Mouse (Mus musculus): Measurements from ENCODE around the gene Git1. TPM values are rescaled to one million over a fixed set of nuclear protein-coding genes. Genes with fewer than 3 reads are reported as not detected.

Git1 gene
- polyA plus RNA-seq, 1 experiment from 2014 or later: 13.6 TPM

DNA sequence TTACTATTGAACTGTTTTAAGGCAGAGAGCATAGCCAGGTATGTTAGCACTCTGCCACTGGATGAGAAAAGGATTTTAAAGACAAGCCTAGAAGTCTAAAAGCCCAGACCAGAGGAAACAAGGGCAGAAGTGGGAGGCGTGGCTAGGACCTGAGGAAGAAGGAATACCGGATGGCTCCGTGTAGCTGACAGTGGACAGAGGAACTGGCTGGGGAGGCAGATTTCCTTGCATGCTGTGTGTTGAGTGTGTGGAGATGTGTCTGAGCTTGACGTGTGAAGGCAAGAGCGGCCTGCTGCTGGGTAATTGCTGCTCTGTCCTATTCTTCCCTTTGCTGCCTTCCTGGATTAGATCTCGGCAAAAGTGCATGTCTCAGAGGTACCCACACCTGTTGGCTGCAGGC, 9.1 kb downstream of the Git1 start:
- H3K4me3 ChIP-seq (ENCODE audit: control insufficient read depth in 1 of 2, insufficient read depth in 1 of 2, low read depth in 1 of 2, low read length in 2 of 2): no peak overlapping the region
- 88% methylated on average over 6 of the region's 6 CpGs for WGBS
- H3K36me3 ChIP-seq (ENCODE audit: control insufficient read depth, insufficient read depth, low read length): peaks cover 86% of the 10 kb centered on the region

GRCm38 (mm10) chr11:77503511-77503910, 10.1 kb downstream of the Git1 start:
- Histone ChIP-seq H3K27me3 (ENCODE audit: control insufficient read depth, insufficient read depth, low read length) (no peaks in the 10 kb centered on the region), H3K27ac (replicated peaks in 1 of 2; ENCODE audit: control insufficient read depth in 1 of 2, insufficient read depth in 1 of 2, low read depth in 2 of 2, low read length in 2 of 2) (no peak overlapping the region), H3K9ac (ENCODE audit: low read length) (no peak overlapping the region), H3K4me1 (ENCODE audit: control insufficient read depth in 2 of 2, insufficient read depth in 2 of 2, low read length in 2 of 2) (peaks cover 3 to 23% of the 10 kb centered on the region in 2 experiments), H3K9me3 (ENCODE audit: control insufficient read depth, low read length) (no peaks in the 10 kb centered on the region), H3K36me3 (ENCODE audit: control insufficient read depth, insufficient read depth, low read length) (peaks cover 90% of the 10 kb centered on the region), H3K4me2 (ENCODE audit: low read length) (no peak overlapping the region), H3K4me3 (ENCODE audit: control insufficient read depth in 1 of 2, insufficient read depth in 1 of 2, low read depth in 1 of 2, low read length in 2 of 2) (no peak overlapping the region)
- ATAC-seq (ENCODE audit: insufficient number of reproducible peaks, insufficient read depth, low FRiP score, low read depth): 0 out of 2 replicates have a peak, but pooled peaks have one; percentile 29
- WGBS: 61% methylated on average over 3 of the region's 3 CpGs

More for the DNA sequence above, 9.1 kb downstream of the Git1 start:
- Histone ChIP-seq H3K27me3 (ENCODE audit: control insufficient read depth, insufficient read depth, low read length) (no peaks in the 10 kb centered on the region), H3K9ac (ENCODE audit: low read length) (no peak overlapping the region), H3K4me2 (ENCODE audit: low read length) (no peak overlapping the region), H3K4me1 (ENCODE audit: control insufficient read depth in 2 of 2, insufficient read depth in 2 of 2, low read length in 2 of 2) (peaks cover 11 to 26% of the 10 kb centered on the region in 2 experiments), H3K27ac (replicated peaks in 1 of 2; ENCODE audit: control insufficient read depth in 1 of 2, insufficient read depth in 1 of 2, low read depth in 2 of 2, low read length in 2 of 2) (no peak overlapping the region; a peak in 1 of 4 replicates), H3K9me3 (ENCODE audit: control insufficient read depth, low read length) (no peaks in the 10 kb centered on the region)
- no peak for ATAC-seq (ENCODE audit: insufficient number of reproducible peaks, insufficient read depth, low FRiP score, low read depth)

DNA sequence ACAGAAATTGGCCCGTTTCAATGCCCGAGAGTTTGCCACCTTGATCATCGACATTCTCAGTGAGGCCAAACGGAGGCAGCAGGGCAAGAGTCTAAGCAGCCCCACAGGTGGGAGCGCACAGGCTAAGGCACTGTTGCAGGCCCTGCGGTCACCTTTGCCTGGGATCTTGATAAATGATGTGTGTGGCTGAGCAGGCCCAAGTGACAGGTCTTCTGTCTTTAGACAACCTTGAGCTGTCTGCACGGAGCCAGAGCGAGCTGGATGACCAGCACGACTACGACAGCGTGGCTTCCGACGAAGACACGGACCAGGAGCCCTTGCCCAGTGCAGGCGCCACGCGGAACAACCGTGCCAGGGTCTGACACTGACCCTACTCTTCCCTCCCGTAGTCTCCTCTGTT, 11.0 kb downstream of the Git1 start:
- Histone ChIP-seq H3K9me3 (ENCODE audit: control insufficient read depth, low read length) (no peaks in the 10 kb centered on the region), H3K36me3 (ENCODE audit: control insufficient read depth, insufficient read depth, low read length) (peaks cover 89% of the 10 kb centered on the region), H3K4me2 (ENCODE audit: low read length) (no peak overlapping the region), H3K4me3 (ENCODE audit: control insufficient read depth in 1 of 2, insufficient read depth in 1 of 2, low read depth in 1 of 2, low read length in 2 of 2) (no peak overlapping the region), H3K9ac (ENCODE audit: low read length) (no peak overlapping the region), H3K27me3 (ENCODE audit: control insufficient read depth, insufficient read depth, low read length) (no peaks in the 10 kb centered on the region), H3K27ac (replicated peaks in 1 of 2; ENCODE audit: control insufficient read depth in 1 of 2, insufficient read depth in 1 of 2, low read depth in 2 of 2, low read length in 2 of 2) (no peak overlapping the region), H3K4me1 (ENCODE audit: control insufficient read depth in 2 of 2, insufficient read depth in 2 of 2, low read length in 2 of 2) (peaks cover 8 to 25% of the 10 kb centered on the region in 2 experiments)
- ATAC-seq (ENCODE audit: insufficient number of reproducible peaks, insufficient read depth, low FRiP score, low read depth): no peak
- WGBS: 93% methylated on average over 19 of the region's 19 CpGs

GRCm38 (mm10) chr11:77505291-77505980, 12.1 kb downstream of the Git1 start:
- WGBS: 86% methylated on average over 22 of the region's 22 CpGs
- Histone ChIP-seq H3K36me3 (ENCODE audit: control insufficient read depth, insufficient read depth, low read length) (peaks cover 78% of the 10 kb centered on the region), H3K4me2 (ENCODE audit: low read length) (no peak overlapping the region), H3K27me3 (ENCODE audit: control insufficient read depth, insufficient read depth, low read length) (no peaks in the 10 kb centered on the region), H3K27ac (replicated peaks in 1 of 2; ENCODE audit: control insufficient read depth in 1 of 2, insufficient read depth in 1 of 2, low read depth in 2 of 2, low read length in 2 of 2) (no peak overlapping the region), H3K4me3 (ENCODE audit: control insufficient read depth in 1 of 2, insufficient read depth in 1 of 2, low read depth in 1 of 2, low read length in 2 of 2) (no peak overlapping the region), H3K4me1 (ENCODE audit: control insufficient read depth in 2 of 2, insufficient read depth in 2 of 2, low read length in 2 of 2) (peaks cover 8 to 25% of the 10 kb centered on the region in 2 experiments), H3K9me3 (ENCODE audit: control insufficient read depth, low read length) (no peaks in the 10 kb centered on the region), H3K9ac (ENCODE audit: low read length) (no peak overlapping the region)
- ATAC-seq (ENCODE audit: insufficient number of reproducible peaks, insufficient read depth, low FRiP score, low read depth): no peak

GRCm38 (mm10) chr11:77506273-77506672, 12.9 kb downstream of the Git1 start:
- Histone ChIP-seq H3K9me3 (ENCODE audit: control insufficient read depth, low read length) (no peaks in the 10 kb centered on the region), H3K4me1 (ENCODE audit: control insufficient read depth in 2 of 2, insufficient read depth in 2 of 2, low read length in 2 of 2) (peaks cover 8 to 23% of the 10 kb centered on the region in 2 experiments), H3K27me3 (ENCODE audit: control insufficient read depth, insufficient read depth, low read length) (no peaks in the 10 kb centered on the region), H3K9ac (ENCODE audit: low read length) (no peak overlapping the region), H3K36me3 (ENCODE audit: control insufficient read depth, insufficient read depth, low read length) (peaks cover 70% of the 10 kb centered on the region), H3K27ac (replicated peaks in 1 of 2; ENCODE audit: control insufficient read depth in 1 of 2, insufficient read depth in 1 of 2, low read depth in 2 of 2, low read length in 2 of 2) (no peak overlapping the region), H3K4me2 (ENCODE audit: low read length) (no peak overlapping the region), H3K4me3 (ENCODE audit: control insufficient read depth in 1 of 2, insufficient read depth in 1 of 2, low read depth in 1 of 2, low read length in 2 of 2) (no peak overlapping the region)
- no peak for ATAC-seq (ENCODE audit: insufficient number of reproducible peaks, insufficient read depth, low FRiP score, low read depth)
- WGBS: 85% methylated on average over 14 of the region's 14 CpGs

DNA sequence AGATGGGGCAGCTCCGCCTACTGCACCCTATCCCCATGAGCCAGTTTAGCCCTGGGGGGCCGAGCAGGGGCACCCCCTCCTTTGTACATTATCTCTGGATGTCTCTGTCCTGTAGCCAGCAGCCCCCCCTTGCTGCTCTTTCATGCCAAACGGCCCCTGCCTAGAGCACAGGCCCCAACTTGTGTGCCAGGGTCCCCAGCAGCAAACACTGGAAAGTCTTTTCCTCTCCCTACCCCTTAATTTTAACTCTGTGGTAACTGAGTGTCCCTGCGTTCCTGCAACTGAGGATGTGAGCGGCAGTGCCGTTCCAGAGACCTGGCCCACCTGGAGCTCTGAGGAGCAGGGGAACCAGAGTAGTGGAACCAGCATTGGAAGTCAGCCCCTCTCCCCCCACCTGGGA, 13.6 kb downstream of the Git1 start:
- WGBS: 89% methylated on average over 6 of the region's 6 CpGs
- H3K27me3 ChIP-seq (ENCODE audit: control insufficient read depth, insufficient read depth, low read length): no peaks in the 10 kb centered on the region
- ATAC-seq (ENCODE audit: insufficient number of reproducible peaks, insufficient read depth, low FRiP score, low read depth): no peak
- H3K36me3 ChIP-seq (ENCODE audit: control insufficient read depth, insufficient read depth, low read length): peaks cover 65% of the 10 kb centered on the region
- H3K27ac ChIP-seq (replicated peaks in 1 of 2; ENCODE audit: control insufficient read depth in 1 of 2, insufficient read depth in 1 of 2, low read depth in 2 of 2, low read length in 2 of 2): no peak overlapping the region
- H3K4me1 ChIP-seq (ENCODE audit: control insufficient read depth in 2 of 2, insufficient read depth in 2 of 2, low read length in 2 of 2): peaks cover 8 to 26% of the 10 kb centered on the region in 2 experiments
- no peak overlapping the region for H3K4me2 ChIP-seq (ENCODE audit: low read length)
- H3K9me3 ChIP-seq (ENCODE audit: control insufficient read depth, low read length): no peaks in the 10 kb centered on the region
- H3K4me3 ChIP-seq (ENCODE audit: control insufficient read depth in 1 of 2, insufficient read depth in 1 of 2, low read depth in 1 of 2, low read length in 2 of 2): no peak overlapping the region
- H3K9ac ChIP-seq (ENCODE audit: low read length): no peak overlapping the region

- Histone ChIP-seq H3K27ac (replicated peaks in 1 of 2; ENCODE audit: control insufficient read depth in 1 of 2, insufficient read depth in 1 of 2, low read depth in 2 of 2, low read length in 2 of 2) (peak overlapping the region; percentile 19 to 29; a peak in 2 of 4 replicates), H3K36me3 (ENCODE audit: control insufficient read depth, insufficient read depth, low read length) (peaks cover 60% of the 10 kb centered on the region), H3K27me3 (ENCODE audit: control insufficient read depth, insufficient read depth, low read length) (no peaks in the 10 kb centered on the region), H3K4me2 (ENCODE audit: low read length) (no peak overlapping the region), H3K4me1 (ENCODE audit: control insufficient read depth in 2 of 2, insufficient read depth in 2 of 2, low read length in 2 of 2) (peaks cover 9 to 30% of the 10 kb centered on the region in 2 experiments), H3K9ac (ENCODE audit: low read length) (no peak overlapping the region), H3K9me3 (ENCODE audit: control insufficient read depth, low read length) (no peaks in the 10 kb centered on the region), H3K4me3 (ENCODE audit: control insufficient read depth in 1 of 2, insufficient read depth in 1 of 2, low read depth in 1 of 2, low read length in 2 of 2) (no peak overlapping the region)
- no peak for ATAC-seq (ENCODE audit: insufficient number of reproducible peaks, insufficient read depth, low FRiP score, low read depth)
- WGBS: 67% methylated on average over 4 of the region's 4 CpGs
These were observed 14.1 kb downstream of the Git1 start for GRCm38 (mm10) chr11:77507426-77507825.

All from heart, embryonic 14.5 days (tissue).